Mouse (Mus musculus) spleen, adult 18-20 months (tissue): ENCODE measurements around the gene Gm30737.
"Not testable (repeated sequence)": the region's sequence is repeated elsewhere in the genome, so short reads cannot be mapped to it uniquely, and the experiment has no call there.

ENCODE experiments used
- DNase-seq, 2 experiments: peaks; one replicate each; pipeline ENCODE4 v3.0.0; 2022; ENCODE audit warnings: mixed read lengths in 2 of 2

Gm30737 gene

GRCm38 (mm10) chrY:14400410-14400809, at the start of gene Gm30737:
Gene Gm30737, plus strand, starts transcription at chrY:14400710.
- DNase-seq: not testable (repeated sequence)
